Mouse (Mus musculus): ENCODE data around the gene Ip6k3. TPM values are rescaled to one million over a fixed set of nuclear protein-coding genes. Genes with fewer than 3 reads are reported as not detected.

The Ip6k3 gene
- polyA plus RNA-seq, 1 experiment from 2014 or later, result 0.13 TPM

DNA sequence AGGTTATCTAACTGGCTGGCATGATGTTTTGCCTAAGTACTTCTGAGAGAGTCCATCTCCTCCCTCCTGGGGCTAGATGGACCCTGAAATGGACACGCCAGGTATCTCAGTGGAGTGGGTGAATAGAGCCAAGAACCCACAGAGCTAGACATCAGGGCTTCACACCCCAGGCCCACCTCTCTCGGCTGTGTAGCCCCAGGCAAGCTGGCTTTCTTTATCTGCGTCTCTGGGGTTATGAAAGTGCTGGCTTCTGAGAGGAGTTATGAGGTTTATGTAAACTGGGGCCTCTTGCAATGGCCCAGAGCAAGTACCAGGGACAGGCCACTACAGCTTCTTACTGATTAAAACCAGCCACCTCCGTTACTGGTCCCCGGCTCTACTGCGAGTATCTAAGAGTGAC lies 12.7 kb downstream of the Ip6k3 start:
- no peak overlapping the region for H3K27ac ChIP-seq (ENCODE audit: low read length)
- no peak overlapping the region for H3K9ac ChIP-seq (replicated peaks; ENCODE audit: low read depth, low read length)
- no peaks in the 10 kb centered on the region for H3K9me3 ChIP-seq (ENCODE audit: control insufficient read depth, low read depth, low read length)
- WGBS, result 62% methylated on average over 6 of the region's 6 CpGs
- H3K36me3 ChIP-seq (ENCODE audit: control insufficient read depth, insufficient read depth, low read length), result no peaks in the 10 kb centered on the region
- H3K27me3 ChIP-seq (ENCODE audit: control insufficient read depth, insufficient read depth, low read length), result no peaks in the 10 kb centered on the region
- H3K4me1 ChIP-seq (ENCODE audit: control insufficient read depth, insufficient read depth, low read length), result peaks cover 11% of the 10 kb centered on the region
- no peak overlapping the region for H3K4me2 ChIP-seq (replicated peaks; ENCODE audit: low read depth, low read length)
- no peak for ATAC-seq (ENCODE audit: insufficient number of reproducible peaks, insufficient read depth, low FRiP score, low read depth)
- H3K4me3 ChIP-seq (ENCODE audit: low read depth, low read length), result no peak overlapping the region

GRCm38 (mm10) chr17:27154256-27154655 lies 13.3 kb downstream of the Ip6k3 start:
- Histone ChIP-seq H3K4me1 (ENCODE audit: control insufficient read depth, insufficient read depth, low read length) (peaks cover 11% of the 10 kb centered on the region), H3K27ac (ENCODE audit: low read length) (peak overlapping the region; percentile 77), H3K27me3 (ENCODE audit: control insufficient read depth, insufficient read depth, low read length) (no peaks in the 10 kb centered on the region), H3K4me3 (ENCODE audit: low read depth, low read length) (no peak overlapping the region), H3K4me2 (replicated peaks; ENCODE audit: low read depth, low read length) (no peak overlapping the region), H3K9me3 (ENCODE audit: control insufficient read depth, low read depth, low read length) (no peaks in the 10 kb centered on the region), H3K9ac (replicated peaks; ENCODE audit: low read depth, low read length) (no peak overlapping the region), H3K36me3 (ENCODE audit: control insufficient read depth, insufficient read depth, low read length) (no peaks in the 10 kb centered on the region)
- 85% methylated on average over 14 of the region's 14 CpGs for WGBS
- ATAC-seq (ENCODE audit: insufficient number of reproducible peaks, insufficient read depth, low FRiP score, low read depth), result no peak

- 53% methylated on average over 9 of the region's 9 CpGs for WGBS
- Histone ChIP-seq H3K4me1 (ENCODE audit: control insufficient read depth, insufficient read depth, low read length) (peaks cover 11% of the 10 kb centered on the region), H3K4me3 (ENCODE audit: low read depth, low read length) (no peak overlapping the region), H3K27me3 (ENCODE audit: control insufficient read depth, insufficient read depth, low read length) (no peaks in the 10 kb centered on the region), H3K36me3 (ENCODE audit: control insufficient read depth, insufficient read depth, low read length) (no peaks in the 10 kb centered on the region), H3K9ac (replicated peaks; ENCODE audit: low read depth, low read length) (no peak overlapping the region), H3K27ac (ENCODE audit: low read length) (peak overlapping the region; percentile 77), H3K4me2 (replicated peaks; ENCODE audit: low read depth, low read length) (no peak overlapping the region), H3K9me3 (ENCODE audit: control insufficient read depth, low read depth, low read length) (no peaks in the 10 kb centered on the region)
- no peak for ATAC-seq (ENCODE audit: insufficient number of reproducible peaks, insufficient read depth, low FRiP score, low read depth)
Measured at GRCm38 (mm10) chr17:27153773-27154193, 13.8 kb downstream of the Ip6k3 start.

DNA sequence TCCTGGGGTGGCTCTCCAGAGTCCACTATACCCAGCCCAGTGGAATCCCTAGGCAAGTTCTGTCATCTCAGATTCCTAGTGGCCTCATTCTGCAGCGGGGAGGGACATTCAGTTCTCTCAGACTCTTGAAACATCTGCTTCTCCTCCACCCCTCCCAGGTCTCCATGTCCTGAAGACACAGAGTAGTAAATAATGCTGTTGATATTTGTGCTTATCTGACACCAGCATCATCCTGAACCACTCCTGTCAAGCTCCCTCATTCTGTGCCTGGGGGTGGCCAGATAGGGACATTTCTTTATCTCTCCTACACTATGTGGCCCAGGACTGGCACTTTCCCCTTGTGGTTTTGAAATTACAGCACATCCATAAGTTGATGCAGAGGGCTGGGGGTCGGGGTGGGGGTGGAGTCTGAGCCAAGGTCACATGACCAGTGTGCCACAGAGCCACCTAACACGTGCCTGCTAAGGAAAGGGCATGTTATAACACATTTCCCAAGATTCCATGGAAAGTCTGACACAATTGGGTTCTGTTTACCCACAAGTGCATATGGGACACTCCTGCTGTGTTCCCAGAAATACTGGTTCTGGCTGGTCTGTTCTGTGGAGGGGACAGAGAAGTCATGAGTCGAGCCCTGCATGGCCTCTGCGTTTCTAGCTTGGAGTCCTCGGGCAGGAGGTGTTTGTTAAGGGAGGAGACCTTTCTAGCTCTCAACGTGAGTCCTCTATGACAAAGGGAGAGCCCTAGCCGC lies 14.4 kb downstream of the Ip6k3 start:
- Histone ChIP-seq H3K9ac (replicated peaks; ENCODE audit: low read depth, low read length) (0 out of 2 replicates have a peak overlapping the region, but pooled peaks have one; percentile 3), H3K36me3 (ENCODE audit: control insufficient read depth, insufficient read depth, low read length) (no peaks in the 10 kb centered on the region), H3K9me3 (ENCODE audit: control insufficient read depth, low read depth, low read length) (no peaks in the 10 kb centered on the region), H3K27me3 (ENCODE audit: control insufficient read depth, insufficient read depth, low read length) (no peaks in the 10 kb centered on the region), H3K27ac (ENCODE audit: low read length) (peak overlapping the region; percentile 77), H3K4me3 (ENCODE audit: low read depth, low read length) (no peak overlapping the region), H3K4me1 (ENCODE audit: control insufficient read depth, insufficient read depth, low read length) (peaks cover 11% of the 10 kb centered on the region), H3K4me2 (replicated peaks; ENCODE audit: low read depth, low read length) (no peak overlapping the region)
- 51% methylated on average over 8 of the region's 8 CpGs for WGBS
- peak; percentile 44; the same call in 1 of the 2 replicates for ATAC-seq (ENCODE audit: insufficient number of reproducible peaks, insufficient read depth, low FRiP score, low read depth)

- H3K27me3 ChIP-seq (ENCODE audit: control insufficient read depth, insufficient read depth, low read length), result no peaks in the 10 kb centered on the region
- H3K36me3 ChIP-seq (ENCODE audit: control insufficient read depth, insufficient read depth, low read length), result no peaks in the 10 kb centered on the region
- H3K27ac ChIP-seq (ENCODE audit: low read length), result no peak overlapping the region
- H3K4me1 ChIP-seq (ENCODE audit: control insufficient read depth, insufficient read depth, low read length), result peaks cover 16% of the 10 kb centered on the region
- 73% methylated on average over 8 of the region's 8 CpGs for WGBS
- H3K9ac ChIP-seq (replicated peaks; ENCODE audit: low read depth, low read length), result no peak overlapping the region
- no peak for ATAC-seq (ENCODE audit: insufficient number of reproducible peaks, insufficient read depth, low FRiP score, low read depth)
- no peaks in the 10 kb centered on the region for H3K9me3 ChIP-seq (ENCODE audit: control insufficient read depth, low read depth, low read length)
- no peak overlapping the region for H3K4me2 ChIP-seq (replicated peaks; ENCODE audit: low read depth, low read length)
- H3K4me3 ChIP-seq (ENCODE audit: low read depth, low read length), result no peak overlapping the region
Measured at GRCm38 (mm10) chr17:27151411-27151810, 16.2 kb downstream of the Ip6k3 start.

- Histone ChIP-seq H3K9me3 (ENCODE audit: control insufficient read depth, low read depth, low read length) (no peaks in the 10 kb centered on the region), H3K4me3 (ENCODE audit: low read depth, low read length) (no peak overlapping the region), H3K27ac (ENCODE audit: low read length) (no peak overlapping the region), H3K4me1 (ENCODE audit: control insufficient read depth, insufficient read depth, low read length) (peaks cover 16% of the 10 kb centered on the region), H3K4me2 (replicated peaks; ENCODE audit: low read depth, low read length) (no peak overlapping the region), H3K9ac (replicated peaks; ENCODE audit: low read depth, low read length) (no peak overlapping the region), H3K36me3 (ENCODE audit: control insufficient read depth, insufficient read depth, low read length) (no peaks in the 10 kb centered on the region), H3K27me3 (ENCODE audit: control insufficient read depth, insufficient read depth, low read length) (no peaks in the 10 kb centered on the region)
- ATAC-seq (ENCODE audit: insufficient number of reproducible peaks, insufficient read depth, low FRiP score, low read depth), result no peak
- WGBS, result 53% methylated on average over 7 of the region's 7 CpGs
Measured at GRCm38 (mm10) chr17:27150871-27151270, 16.7 kb downstream of the Ip6k3 start.

GRCm38 (mm10) chr17:27146323-27146923 lies 21.2 kb downstream of the Ip6k3 start:
- no peak overlapping the region for H3K4me3 ChIP-seq (ENCODE audit: low read depth, low read length)
- WGBS, result 7% methylated on average over 8 of the region's 8 CpGs
- H3K27ac ChIP-seq (ENCODE audit: low read length), result no peak overlapping the region
- H3K4me1 ChIP-seq (ENCODE audit: control insufficient read depth, insufficient read depth, low read length), result peaks cover 12% of the 10 kb centered on the region
- ATAC-seq (ENCODE audit: insufficient number of reproducible peaks, insufficient read depth, low FRiP score, low read depth), result no peak
- no peak overlapping the region for H3K4me2 ChIP-seq (replicated peaks; ENCODE audit: low read depth, low read length)
- H3K9ac ChIP-seq (replicated peaks; ENCODE audit: low read depth, low read length), result no peak overlapping the region
- no peaks in the 10 kb centered on the region for H3K27me3 ChIP-seq (ENCODE audit: control insufficient read depth, insufficient read depth, low read length)
- H3K36me3 ChIP-seq (ENCODE audit: control insufficient read depth, insufficient read depth, low read length), result no peaks in the 10 kb centered on the region
- H3K9me3 ChIP-seq (ENCODE audit: control insufficient read depth, low read depth, low read length), result no peaks in the 10 kb centered on the region

DNA sequence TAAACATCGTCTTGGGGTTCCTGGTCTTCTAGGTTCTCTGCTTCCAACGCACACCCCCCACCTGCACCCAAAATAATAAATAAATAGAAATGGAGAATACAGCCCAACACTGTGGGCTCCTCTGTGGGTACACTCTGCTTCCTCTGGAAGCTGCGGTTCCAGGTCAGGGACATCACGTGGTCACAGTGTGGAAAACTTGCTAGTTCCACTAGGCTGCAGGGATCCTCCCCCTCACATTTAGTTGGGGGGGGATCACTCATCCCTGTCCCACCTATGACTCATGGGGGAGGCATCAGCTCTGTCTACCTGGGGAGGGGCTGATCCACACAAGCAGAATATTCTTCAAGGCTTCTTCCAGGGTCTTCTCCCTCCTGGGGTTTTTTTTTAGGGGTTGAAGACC lies 23.4 kb downstream of the Ip6k3 start:
- H3K4me2 ChIP-seq (replicated peaks; ENCODE audit: low read depth, low read length), result no peak overlapping the region
- no peak overlapping the region for H3K27ac ChIP-seq (ENCODE audit: low read length)
- no peaks in the 10 kb centered on the region for H3K9me3 ChIP-seq (ENCODE audit: control insufficient read depth, low read depth, low read length)
- H3K27me3 ChIP-seq (ENCODE audit: control insufficient read depth, insufficient read depth, low read length), result no peaks in the 10 kb centered on the region
- H3K9ac ChIP-seq (replicated peaks; ENCODE audit: low read depth, low read length), result no peak overlapping the region
- no peaks in the 10 kb centered on the region for H3K36me3 ChIP-seq (ENCODE audit: control insufficient read depth, insufficient read depth, low read length)
- H3K4me3 ChIP-seq (ENCODE audit: low read depth, low read length), result no peak overlapping the region
- ATAC-seq (ENCODE audit: insufficient number of reproducible peaks, insufficient read depth, low FRiP score, low read depth), result no peak
- 75% methylated on average over 4 of the region's 4 CpGs for WGBS
- H3K4me1 ChIP-seq (ENCODE audit: control insufficient read depth, insufficient read depth, low read length), result peaks cover 12% of the 10 kb centered on the region

Data from stomach, embryonic 14.5 days (tissue).